Mouse (Mus musculus): ENCODE results near the gene Eif3l.
"Not testable (repeated sequence)": the region's sequence is repeated elsewhere in the genome, so short reads cannot be mapped to it uniquely, and the experiment has no call there.

Eif3l gene

DNA sequence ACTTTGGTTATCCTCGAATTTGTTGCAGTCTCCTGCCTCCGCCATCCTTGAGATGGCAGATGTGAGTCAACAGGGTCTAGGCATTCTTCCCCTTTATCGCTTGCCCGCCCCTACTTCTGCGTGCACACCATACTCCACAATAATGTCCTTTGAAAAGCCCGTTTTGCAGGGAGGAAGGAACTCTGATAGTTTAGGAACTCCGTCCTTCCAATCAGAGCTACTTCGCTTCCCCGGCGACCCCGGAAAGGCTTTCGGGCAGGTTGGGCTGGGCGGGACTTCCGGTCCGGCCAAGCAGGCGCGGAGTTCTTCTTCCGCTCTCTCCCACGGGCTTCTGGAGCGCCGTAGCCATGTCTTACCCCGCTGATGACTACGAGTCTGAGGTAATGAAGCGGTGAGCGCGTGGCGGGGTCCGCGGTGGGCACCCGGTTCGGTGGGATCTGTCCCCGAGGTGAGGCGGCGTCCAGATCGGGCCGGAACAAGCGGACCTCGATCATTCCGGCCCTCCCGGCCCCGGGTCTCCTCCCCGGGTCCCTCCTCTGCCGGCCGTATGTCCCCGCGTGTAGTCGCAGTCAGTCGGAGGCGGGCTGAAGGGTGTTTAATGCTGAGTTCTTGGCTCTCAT is at the start of gene Eif3l:
Gene Eif3l (plus strand): TSS at position 267 of the 620 bp plus-strand sequence.
- in situ Hi-C loops (cut with MboI, MseI): no loop called here

GRCm38 (mm10) chr15:79025687-79026308 is 49.2 kb upstream of the Eif3l start:
- in situ Hi-C loops (cut with MboI, MseI): no loop called here

- in situ Hi-C loops (cut with MboI, MseI): no loop called here
Observed at GRCm38 (mm10) chr15:79026511-79027290, 48.3 kb upstream of the Eif3l start.

GRCm38 (mm10) chr15:79027291-79028205 is 47.4 kb upstream of the Eif3l start:
- in situ Hi-C loops (cut with MboI, MseI): no loop called here

DNA sequence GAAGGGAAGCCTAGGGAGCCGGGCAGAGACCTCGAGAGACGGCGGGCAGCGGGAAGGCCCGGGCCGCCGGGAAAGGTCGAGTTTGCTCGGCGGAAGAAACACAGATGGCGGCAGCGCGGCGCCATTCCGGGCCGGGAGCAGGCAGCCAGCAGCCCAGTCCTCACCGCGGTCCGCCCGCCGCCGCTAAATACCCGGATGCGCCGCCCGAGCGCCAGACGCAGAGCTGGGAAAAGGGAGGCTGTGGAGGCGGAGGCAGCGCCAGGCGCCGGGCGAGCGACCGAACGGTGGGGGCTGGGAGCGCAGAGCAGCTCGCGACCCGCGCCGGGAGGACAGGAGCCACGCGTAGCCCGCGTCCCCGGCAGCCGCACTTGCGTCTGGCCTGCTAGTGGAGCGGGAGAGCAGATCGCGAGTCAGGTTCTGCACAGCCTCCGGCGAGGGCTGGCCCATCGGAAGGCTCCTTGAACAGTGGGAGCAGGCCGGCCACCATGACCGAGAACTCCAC is 46.7 kb upstream of the Eif3l start, which contains the start of gene H1f0:
Gene H1f0 (plus strand): TSS at position 214 of the 502 bp plus-strand sequence.
- in situ Hi-C loops (cut with MboI, MseI): no loop called here

DNA sequence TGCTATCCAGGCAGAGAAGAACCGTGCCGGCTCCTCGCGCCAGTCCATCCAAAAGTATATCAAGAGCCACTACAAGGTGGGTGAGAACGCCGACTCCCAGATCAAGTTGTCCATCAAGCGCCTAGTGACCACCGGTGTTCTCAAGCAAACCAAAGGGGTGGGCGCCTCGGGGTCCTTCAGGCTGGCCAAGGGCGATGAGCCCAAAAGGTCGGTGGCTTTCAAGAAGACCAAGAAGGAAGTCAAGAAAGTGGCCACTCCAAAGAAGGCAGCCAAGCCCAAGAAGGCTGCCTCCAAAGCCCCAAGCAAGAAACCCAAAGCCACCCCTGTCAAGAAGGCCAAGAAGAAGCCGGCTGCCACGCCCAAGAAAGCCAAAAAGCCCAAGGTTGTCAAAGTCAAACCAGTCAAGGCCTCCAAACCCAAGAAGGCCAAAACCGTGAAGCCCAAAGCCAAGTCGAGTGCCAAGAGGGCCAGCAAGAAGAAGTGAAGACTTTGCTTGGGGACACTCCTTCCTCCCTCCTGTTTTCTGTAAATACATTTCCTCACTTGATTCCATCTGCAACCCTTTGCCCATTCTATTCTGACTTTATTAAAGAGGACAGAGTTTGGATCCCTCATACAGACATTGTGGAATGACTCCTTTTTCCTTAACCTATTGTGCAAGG is 46.0 kb upstream of the Eif3l start:
- in situ Hi-C loops (cut with MboI, MseI): no loop called here

DNA sequence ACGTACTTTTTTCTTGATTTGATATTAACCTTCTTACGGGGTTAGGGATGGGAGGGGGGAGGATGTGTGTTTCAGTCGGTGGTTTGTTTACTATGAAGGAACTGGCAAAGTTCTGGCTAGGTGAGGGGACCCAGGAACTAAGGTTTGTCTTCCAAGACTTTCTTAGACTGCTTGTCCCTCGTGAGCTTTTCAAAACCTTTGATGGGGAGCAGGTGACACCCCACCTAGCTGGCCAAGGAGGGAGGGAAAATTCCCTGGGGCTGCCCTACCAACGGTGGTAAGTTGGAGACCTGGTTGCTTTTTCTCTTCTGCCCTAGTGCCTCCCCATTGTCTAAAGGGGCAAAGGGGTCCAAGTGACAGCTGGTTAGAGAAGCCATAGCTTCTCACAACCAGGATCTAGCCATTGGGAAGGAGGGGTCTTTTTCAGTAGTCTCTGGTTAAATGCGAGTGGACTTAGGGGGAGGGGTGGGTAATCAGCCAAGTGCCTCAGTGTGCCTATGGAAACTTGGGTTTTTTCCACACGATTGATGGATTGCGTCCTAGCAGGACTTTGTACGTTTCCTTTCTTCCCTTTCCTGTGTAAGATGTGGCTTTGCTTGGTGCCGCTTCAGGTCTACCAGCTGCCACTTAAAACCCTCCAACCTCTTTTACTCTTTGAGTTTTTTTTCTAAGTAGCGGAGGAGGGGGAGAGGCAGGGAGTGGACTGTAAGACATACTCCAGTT is 45.3 kb upstream of the Eif3l start:
- in situ Hi-C loops (cut with MboI, MseI): no loop called here

- in situ Hi-C loops (cut with MboI, MseI): no loop called here
Observed at GRCm38 (mm10) chr15:79030551-79031435, 44.2 kb upstream of the Eif3l start.

DNA sequence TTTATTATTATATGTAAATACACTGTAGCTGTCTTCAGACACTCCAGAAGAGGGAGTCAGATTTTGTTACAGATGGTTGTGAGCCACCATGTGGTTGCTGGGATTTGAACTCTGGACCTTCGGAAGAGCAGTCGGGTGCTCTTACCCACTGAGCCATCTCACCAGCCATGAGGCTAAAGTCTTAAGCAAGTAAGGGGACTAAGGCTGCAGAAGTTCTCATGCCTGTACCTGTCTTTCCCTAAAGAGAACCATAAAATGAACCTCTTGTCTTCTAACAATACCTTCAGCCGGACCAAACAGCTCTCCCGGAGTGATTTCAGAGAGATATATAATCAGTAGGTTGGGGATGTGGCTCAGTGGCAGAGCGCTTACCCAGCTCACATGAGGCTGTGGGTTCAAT is 43.1 kb upstream of the Eif3l start:
- in situ Hi-C loops (cut with MboI, MseI): not testable (repeated sequence)

DNA sequence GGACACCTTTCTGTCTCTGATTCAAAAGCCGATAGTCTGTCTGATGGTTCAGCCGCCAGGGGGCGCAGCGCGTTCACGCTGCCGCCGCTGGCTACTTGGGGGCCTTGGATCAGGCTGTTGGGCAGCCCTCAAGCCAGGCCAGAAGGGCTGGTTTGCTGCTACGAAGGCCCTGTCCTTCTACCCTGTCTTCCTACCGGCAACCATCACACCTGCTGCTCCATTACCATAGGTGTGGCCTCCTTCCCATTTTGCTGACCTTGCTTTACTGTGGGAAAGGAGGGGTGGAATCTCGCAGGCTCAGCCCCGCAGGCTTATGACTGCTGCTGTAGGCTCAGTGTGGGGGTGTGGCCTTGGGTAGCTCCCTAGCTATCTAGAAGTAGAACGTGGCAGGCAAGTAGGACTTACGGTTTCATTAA is 37.1 kb upstream of the Eif3l start:
- in situ Hi-C loops (cut with MboI, MseI): no loop called here

DNA sequence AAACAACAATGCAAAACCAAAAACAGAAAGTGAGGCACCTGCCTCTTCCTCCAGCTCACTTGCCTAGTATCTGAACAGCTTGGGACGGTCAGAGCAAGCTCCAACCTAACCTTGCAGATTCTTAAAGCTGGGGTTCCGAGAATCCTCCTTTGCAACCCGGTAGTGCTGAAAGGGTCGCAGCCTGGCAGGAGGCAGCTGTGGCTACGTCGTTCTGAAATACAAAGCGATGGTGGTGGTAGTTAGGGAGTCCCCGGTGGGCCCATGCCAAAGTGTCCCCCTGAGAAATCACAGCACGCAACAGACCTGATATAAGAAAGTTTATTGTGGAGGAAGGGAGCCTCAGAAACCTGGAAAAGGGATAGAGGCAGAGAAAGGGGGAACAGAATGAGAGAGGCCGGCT is 36.6 kb upstream of the Eif3l start:
- in situ Hi-C loops (cut with MboI, MseI): no loop called here

GRCm38 (mm10) chr15:79038853-79039252 is 36.1 kb upstream of the Eif3l start:
- in situ Hi-C loops (cut with MboI, MseI): no loop called here

DNA sequence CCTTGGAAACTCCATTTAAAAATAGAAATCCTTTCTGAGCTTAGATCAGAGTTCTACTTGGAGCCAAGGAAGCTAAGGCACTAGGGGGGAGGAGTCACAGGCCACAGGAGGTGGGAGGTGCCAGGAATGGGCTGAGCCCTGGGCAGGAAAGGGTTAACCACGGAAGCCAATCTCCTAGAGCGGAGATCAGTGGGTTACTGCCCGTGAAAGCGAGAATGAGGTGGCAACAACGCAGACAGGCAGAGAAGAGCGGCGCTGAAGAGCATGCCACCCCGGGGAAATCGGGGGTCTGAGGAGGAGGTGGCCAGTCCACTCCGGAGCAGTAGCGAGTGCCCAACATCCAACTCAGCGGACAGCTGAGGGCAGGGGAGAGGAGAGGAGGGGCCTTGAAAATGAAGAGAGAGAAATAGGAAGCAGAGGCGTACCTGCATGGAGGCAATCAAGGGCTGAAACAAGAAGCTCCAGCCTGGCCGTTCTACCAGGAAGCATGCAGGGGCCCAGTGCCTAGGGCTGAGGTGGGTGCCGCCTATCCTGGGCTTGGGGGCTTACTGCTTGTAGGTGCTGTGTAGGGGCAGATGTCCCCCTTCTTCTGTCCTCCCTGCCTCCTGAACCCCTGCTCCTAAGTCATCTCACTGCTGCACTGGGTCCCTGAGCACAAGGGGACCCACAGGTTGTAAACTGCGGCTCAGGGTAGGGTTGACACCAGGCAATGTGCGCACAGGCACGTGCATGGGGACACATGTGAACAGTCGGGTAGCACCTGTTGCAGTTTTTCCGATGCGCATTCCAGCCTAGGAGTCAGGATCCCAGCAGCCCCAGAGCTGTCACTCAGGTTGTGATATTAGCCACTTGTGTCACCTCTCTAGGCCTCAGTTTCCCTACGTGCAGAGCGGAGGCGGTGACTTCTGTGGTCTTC is 34.2 kb upstream of the Eif3l start:
- in situ Hi-C loops (cut with MboI, MseI): no loop called here

GRCm38 (mm10) chr15:79041585-79041984 is 33.4 kb upstream of the Eif3l start, which contains the start of gene Galr3:
Galr3 (plus strand) TSS chr15:79041885.
- in situ Hi-C loops (cut with MboI, MseI): no loop called here

GRCm38 (mm10) chr15:79042721-79043491 is 32.1 kb upstream of the Eif3l start:
- in situ Hi-C loops (cut with MboI, MseI): no loop called here

DNA sequence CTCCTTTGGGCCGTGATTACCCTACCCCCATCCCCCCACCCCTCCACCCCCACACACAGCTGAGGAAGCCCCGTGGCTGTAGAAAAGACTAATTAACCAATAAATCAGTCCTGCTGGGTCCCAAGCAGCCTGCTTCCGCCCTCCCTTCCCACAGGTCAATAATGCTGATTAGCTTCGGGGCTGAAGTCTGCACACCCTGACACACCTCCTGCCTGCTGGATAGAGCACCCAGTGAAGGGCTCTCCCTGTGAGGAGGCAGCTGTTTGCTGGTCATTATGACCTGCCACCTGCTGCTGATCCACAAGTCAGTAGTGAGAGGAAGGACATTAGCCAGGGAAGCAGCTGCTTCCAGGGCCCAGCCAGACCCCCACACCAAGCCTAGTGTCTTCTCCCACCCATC is 30.1 kb upstream of the Eif3l start:
- in situ Hi-C loops (cut with MboI, MseI): no loop called here

- in situ Hi-C loops (cut with MboI, MseI): no loop called here
Observed at GRCm38 (mm10) chr15:79048186-79048585, 26.8 kb upstream of the Eif3l start.
